Mouse (Mus musculus): ENCODE measurements around the gene Sytl3.
"Not testable (repeated sequence)": the region's sequence is repeated elsewhere in the genome, so short reads cannot be mapped to it uniquely, and the experiment has no call there.

DNA sequence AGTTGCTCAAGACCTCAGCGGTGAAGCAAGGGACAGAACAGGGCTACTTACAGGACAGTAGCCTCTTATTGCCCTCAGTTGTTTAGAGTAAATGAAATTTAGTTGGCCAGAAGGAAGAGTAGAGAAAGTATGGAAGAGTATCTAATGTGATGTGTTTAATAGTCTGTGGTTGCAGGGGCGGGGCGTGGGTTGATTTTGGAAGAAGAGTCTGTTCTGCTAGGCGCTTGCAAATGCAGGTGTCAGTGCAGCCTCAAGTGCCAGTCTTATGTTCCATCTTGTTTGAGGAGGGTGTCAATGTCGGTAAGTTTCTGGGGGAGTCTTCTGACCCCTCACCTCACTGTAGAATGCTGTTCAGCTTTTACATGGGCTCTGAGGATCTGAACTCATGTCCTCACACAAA lies 6.5 kb downstream of the Sytl3 start:
- not testable (repeated sequence) for TF ChIP-seq CTCF, EP300 (IDR thresholded peaks at IDR 0.05; ENCODE audit: low read depth)
